Mouse (Mus musculus) megakaryocyte-erythroid progenitor cell, adult 5 weeks (primary cell): ENCODE data around the gene Ptx3. TPM values are rescaled to one million over a fixed set of nuclear protein-coding genes. Genes with fewer than 3 reads are reported as not detected.

ENCODE experiments used
- polyA plus RNA-seq: library from polyadenylated mRNA; stranded (reverse); fragments of >175 nt; gene quantifications from 2 replicates; pipeline ENCODE4 v1.2.3, GENCODE M21; 2012

Gene Ptx3
- 0.26 and 0.37 TPM in 2 replicates for polyA plus RNA-seq

DNA sequence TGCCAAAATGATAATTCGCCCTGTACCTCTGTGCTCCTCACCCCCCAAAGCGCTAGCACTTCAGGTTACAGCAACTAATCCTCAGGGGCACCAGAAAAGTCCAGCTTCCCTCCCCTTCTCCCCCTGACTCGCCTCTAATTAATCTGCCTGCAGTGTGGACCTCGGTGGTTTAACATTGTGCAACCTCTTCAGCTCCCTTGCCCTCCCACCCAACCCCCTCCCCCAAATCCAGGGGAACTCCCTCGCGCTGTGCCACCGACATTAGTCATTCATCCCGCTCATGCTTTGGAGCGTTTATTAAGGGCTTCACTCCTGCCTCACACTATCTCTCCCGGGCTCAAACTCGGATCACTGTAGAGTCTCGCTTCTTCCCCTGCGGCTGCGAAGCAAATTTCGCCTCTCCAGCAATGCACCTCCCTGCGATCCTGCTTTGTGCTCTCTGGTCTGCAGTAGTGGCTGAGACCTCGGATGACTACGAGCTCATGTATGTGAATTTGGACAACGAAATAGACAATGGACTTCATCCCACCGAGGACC is at the start of gene Ptx3:
Ptx3 (plus strand) TSS at position 256 of the 537 bp plus-strand sequence.

Other genes with a start within 250 kb of the Ptx3 start
- not detected in 2 replicates for gene Veph1, start 76.9 kb downstream of the Ptx3 start, polyA plus RNA-seq